Mouse (Mus musculus): ENCODE results near the gene Nemp1.

DNA sequence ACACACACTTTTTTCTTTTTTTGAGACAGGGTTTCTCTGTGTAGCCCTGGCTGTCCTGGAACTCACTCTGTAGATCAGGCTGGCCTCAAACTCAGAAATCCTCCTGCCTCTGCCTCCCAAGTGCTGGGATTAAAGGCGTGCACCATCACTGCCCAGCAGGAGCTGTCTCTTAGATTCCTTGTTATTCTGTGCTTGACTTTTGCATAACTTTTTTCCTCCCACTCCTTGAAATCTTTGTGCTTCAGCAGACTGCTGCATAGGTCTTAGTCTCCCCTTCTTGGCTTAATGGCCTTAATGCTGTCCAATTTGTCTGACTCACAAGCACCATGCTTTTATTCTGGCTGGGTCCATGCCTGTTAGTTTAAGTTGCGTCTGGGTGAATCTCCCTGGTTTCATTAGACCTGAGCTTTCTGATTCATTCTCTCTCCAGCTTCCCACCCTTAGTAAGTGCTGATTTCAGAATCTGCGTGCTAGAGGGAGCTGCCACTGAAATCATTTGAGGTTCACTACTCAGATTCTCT, 42.2 kb downstream of the Nemp1 start:
- TF ChIP-seq CTCF (IDR thresholded peaks at IDR 0.05; ENCODE audit: borderline replicate concordance, control insufficient read depth, extremely low read depth, insufficient read depth, low read length, poor library complexity) (no peak), POLR2A (IDR thresholded peaks at IDR 0.05; ENCODE audit: control insufficient read depth, extremely low read depth, insufficient read depth, low read length, poor library complexity) (no peak)

All from thymus, adult 2 months (tissue).